Mouse (Mus musculus) lung, postnatal 0 days (tissue): ENCODE measurements at regions not wholly inside any gene's neighbourhood (a gene's known extent, or its start where the extent isn't known, plus 50 kb on each side); places are given as distances from the start of the nearest gene placed in this dataset.

ENCODE experiments used
- ATAC-seq: fragments of 200-750 bp; cut with Nextera tagmentation; 2 replicates; pipeline ENCODE4 v1.8.0; 2017; ENCODE audit warnings: moderate library complexity
- DNase-seq: peaks from one replicate; pipeline ENCODE4 v3.0.0-alpha.2; 2016; ENCODE audit warnings: low spot score
- H3K27ac ChIP-seq: fragments of 300-500 bp; sonication (generic); 2 replicates; pipeline ENCODE4 v1.5.1; 2014; ENCODE audit warnings: antibody characterized with exemption, mild to moderate bottlenecking, low read length, mixed read lengths
- H3K27me3 ChIP-seq: fragments of 300-500 bp; sonication (generic); replicated peaks from 2 replicates; pipeline ENCODE4 v1.6.1; 2014; ENCODE audit warnings: low read length, mixed read lengths; ENCODE audit not compliant: insufficient read depth
- H3K36me3 ChIP-seq: fragments of 300-500 bp; sonication (generic); 2 replicates; pipeline ENCODE4 v1.6.1; 2014; ENCODE audit warnings: low read length, mixed read lengths; ENCODE audit not compliant: insufficient read depth
- H3K4me1 ChIP-seq: fragments of 300-500 bp; sonication (generic); 2 replicates; pipeline ENCODE4 v1.6.1; 2014; ENCODE audit warnings: antibody characterized with exemption, low read depth, low read length, mixed read lengths; ENCODE audit not compliant: insufficient read depth
- H3K4me2 ChIP-seq: fragments of 300-500 bp; sonication (generic); replicated peaks from 2 replicates; pipeline ENCODE4 v1.6.1; 2014; ENCODE audit warnings: low read depth, mild to moderate bottlenecking, low read length, moderate library complexity, mixed read lengths
- H3K4me3 ChIP-seq: fragments of 300-500 bp; sonication (generic); 2 replicates; pipeline ENCODE4 v1.5.1; 2014; ENCODE audit warnings: low read depth, low read length
- H3K9ac ChIP-seq: fragments of 300-500 bp; sonication (generic); replicated peaks from 2 replicates; pipeline ENCODE4 v1.6.1; 2014; ENCODE audit warnings: low read depth, mild to moderate bottlenecking
- H3K9me3 ChIP-seq: fragments of 300-500 bp; sonication (generic); 2 replicates; pipeline ENCODE4 v1.6.1; 2016; ENCODE audit warnings: low read length, mixed read lengths
- CTCF ChIP-seq: IDR thresholded peaks from 2 replicates; pipeline ENCODE4 v1.5.1; 2016; ENCODE audit warnings: antibody characterized with exemption, mild to moderate bottlenecking
- EP300 ChIP-seq: IDR thresholded peaks from 2 replicates; pipeline ENCODE4 v1.6.1; 2016; ENCODE audit warnings: antibody characterized with exemption, mild to moderate bottlenecking, control low read depth
- WGBS: fragments of 180-500 bp; shearing (Covaris S2); extraction: QIAGEN DNeasy Blood & Tissue Kit; methylation state at CpG from one replicate; pipeline ENCODE4 v1.1.7; 2014; 5-methylcytosine and 5-hydroxymethylcytosine counted together

GRCm38 (mm10) chr11:45190601-45191370 is 573.7 kb downstream of the Ebf1 start:
- Histone ChIP-seq H3K4me2 (no peak overlapping the region), H3K4me1 (no peaks in the 10 kb centered on the region), H3K27ac (no peak overlapping the region), H3K27me3 (no peaks in the 10 kb centered on the region), H3K9ac (no peak overlapping the region), H3K4me3 (no peak overlapping the region), H3K9me3 (no peaks in the 10 kb centered on the region), H3K36me3 (no peaks in the 10 kb centered on the region)
- 70% methylated on average over 14 of the region's 14 CpGs for WGBS
- ATAC-seq (no peak), DNase-seq (no peak)
- no peak for TF ChIP-seq CTCF
- TF ChIP-seq EP300, result no peak

GRCm38 (mm10) chr11:45191392-45192189 is 574.5 kb downstream of the Ebf1 start:
- ATAC-seq, result no peak
- TF ChIP-seq CTCF (no peak), EP300 (no peak)
- Histone ChIP-seq H3K27ac (no peak overlapping the region), H3K27me3 (no peaks in the 10 kb centered on the region), H3K9me3 (no peaks in the 10 kb centered on the region), H3K4me1 (no peaks in the 10 kb centered on the region), H3K4me2 (no peak overlapping the region), H3K9ac (no peak overlapping the region), H3K4me3 (no peak overlapping the region), H3K36me3 (no peaks in the 10 kb centered on the region)
- 51% methylated on average over 12 of the region's 12 CpGs for WGBS
- peak; percentile 27 for DNase-seq

DNA sequence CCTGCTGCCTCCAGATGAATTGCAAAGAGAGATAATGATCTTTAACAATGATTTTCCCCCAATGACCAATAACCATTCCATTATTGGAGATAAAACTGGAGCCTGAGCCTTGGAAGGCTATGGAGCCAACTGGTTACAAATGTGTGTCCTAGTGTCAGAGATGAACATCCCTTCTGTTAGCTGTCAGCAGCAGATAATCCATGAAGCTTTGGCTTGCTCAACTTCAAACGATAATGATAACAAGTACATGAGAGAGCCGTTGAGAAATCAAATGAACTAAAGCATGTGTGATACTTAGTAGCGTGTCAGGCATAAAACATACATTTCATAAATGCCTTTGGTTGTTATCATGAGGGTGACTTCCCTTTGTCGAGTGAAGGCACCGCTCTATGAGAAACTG is 576.2 kb downstream of the Ebf1 start:
- Histone ChIP-seq H3K4me1 (no peaks in the 10 kb centered on the region), H3K9ac (no peak overlapping the region), H3K27ac (no peak overlapping the region), H3K9me3 (no peaks in the 10 kb centered on the region), H3K4me2 (no peak overlapping the region), H3K36me3 (no peaks in the 10 kb centered on the region), H3K27me3 (no peaks in the 10 kb centered on the region), H3K4me3 (no peak overlapping the region)
- TF ChIP-seq CTCF, result no peak
- TF ChIP-seq EP300, result peak; percentile 83
- DNase-seq (peak; percentile 83), ATAC-seq (peak; percentile 69)
- WGBS, result 62% methylated on average over 5 of the region's 5 CpGs

DNA sequence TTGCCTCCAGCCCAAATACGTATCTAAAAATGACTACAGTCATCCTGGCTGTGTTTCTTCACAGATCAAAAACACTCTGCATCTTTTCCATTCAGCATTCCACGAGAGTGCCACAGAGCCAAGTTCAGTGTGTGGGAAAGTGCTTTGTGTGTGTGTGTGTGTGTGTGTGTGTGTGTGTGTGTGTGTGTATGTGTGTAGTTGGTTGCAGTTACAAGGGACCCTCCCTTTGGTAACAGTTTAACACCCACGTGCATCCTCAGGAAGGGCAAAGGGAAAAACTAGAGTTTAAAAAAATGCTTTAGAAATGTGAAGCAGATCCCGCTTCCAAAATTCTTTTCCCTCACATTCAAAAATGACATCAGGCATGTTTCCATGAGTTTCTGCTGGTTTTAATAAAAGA is 582.4 kb downstream of the Ebf1 start:
- whole genome bisulfite sequencing, result 48% methylated on average over 4 of the region's 4 CpGs
- Histone ChIP-seq H3K27ac (no peak overlapping the region), H3K4me1 (no peaks in the 10 kb centered on the region; the same call in 1 of the 2 replicates), H3K36me3 (no peaks in the 10 kb centered on the region), H3K9ac (no peak overlapping the region), H3K9me3 (no peaks in the 10 kb centered on the region), H3K4me3 (no peak overlapping the region), H3K27me3 (no peaks in the 10 kb centered on the region), H3K4me2 (no peak overlapping the region)
- TF ChIP-seq CTCF (no peak), EP300 (no peak)
- ATAC-seq, result peak; percentile 28; the same call in 1 of the 2 replicates
- DNase-seq, result peak; percentile 30

DNA sequence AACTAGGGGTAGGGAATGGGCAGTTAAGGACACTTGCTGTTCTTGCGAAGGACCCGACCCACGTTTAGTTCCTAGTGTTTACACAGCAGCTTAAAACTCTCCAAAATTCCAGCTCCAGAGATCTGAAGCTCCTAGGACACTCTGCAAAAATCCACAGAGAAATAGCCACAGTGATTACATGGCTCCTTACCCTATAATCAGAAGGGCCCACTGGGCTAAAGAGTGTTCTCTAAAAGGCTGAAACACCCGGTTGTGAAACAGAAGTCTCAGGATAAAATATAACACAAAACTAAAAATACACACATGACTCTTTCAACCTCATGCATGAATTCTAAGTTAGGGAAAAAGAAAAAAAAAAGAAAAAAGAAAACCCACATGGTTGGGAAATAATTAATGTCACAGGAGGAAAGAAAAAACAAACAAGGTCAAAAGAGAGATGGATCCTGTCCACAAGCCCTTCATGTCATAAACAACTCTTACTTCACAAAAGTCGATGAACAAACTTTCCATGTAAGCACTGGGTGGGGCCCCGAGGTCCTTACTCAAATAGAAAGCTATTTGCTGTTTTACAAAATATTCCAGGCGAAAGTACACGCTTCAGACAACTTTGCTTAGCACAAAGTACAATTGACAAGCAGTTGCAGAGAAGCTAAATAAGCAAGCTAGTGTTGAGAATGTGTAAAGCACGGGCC is 583.7 kb downstream of the Ebf1 start:
- Histone ChIP-seq H3K27ac (peak overlapping the region; percentile 47; the same call in 1 of the 2 replicates), H3K4me3 (no peak overlapping the region), H3K9ac (no peak overlapping the region), H3K36me3 (no peaks in the 10 kb centered on the region), H3K9me3 (no peaks in the 10 kb centered on the region), H3K27me3 (no peaks in the 10 kb centered on the region), H3K4me1 (no peaks in the 10 kb centered on the region; the same call in 1 of the 2 replicates), H3K4me2 (no peak overlapping the region)
- 31% methylated on average over 9 of the region's 9 CpGs for WGBS
- peak; percentile 19; the same call in 1 of the 2 replicates for TF ChIP-seq CTCF
- peak; percentile 78 for TF ChIP-seq EP300
- ATAC-seq, result peak; percentile 74
- DNase-seq, result peak; percentile 89

DNA sequence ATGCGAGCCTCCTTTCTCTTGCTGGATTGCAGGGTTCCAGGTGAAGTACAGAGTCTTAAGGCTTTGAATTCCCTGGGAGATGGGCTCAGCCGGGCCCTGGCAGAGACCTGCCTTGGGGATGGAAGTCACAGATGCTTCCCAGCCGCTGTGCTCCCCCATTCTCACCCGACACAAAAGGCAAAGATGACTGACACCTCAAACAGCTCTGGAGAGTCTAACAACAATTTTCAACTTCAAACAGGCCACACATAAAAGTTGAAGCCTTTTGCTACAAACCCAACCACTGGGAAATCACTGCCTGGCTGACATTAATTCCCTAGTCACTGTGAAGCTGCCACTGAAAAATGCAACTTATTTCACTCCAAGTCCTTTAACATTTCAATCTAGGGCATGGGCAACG is 586.3 kb downstream of the Ebf1 start:
- no peak overlapping the region for H3K27ac ChIP-seq
- ATAC-seq (no peak), DNase-seq (no peak)
- H3K9me3 ChIP-seq, result no peaks in the 10 kb centered on the region
- no peak overlapping the region for H3K4me2 ChIP-seq
- no peak overlapping the region for H3K4me3 ChIP-seq
- 72% methylated on average over 5 of the region's 5 CpGs for WGBS
- no peak overlapping the region for H3K9ac ChIP-seq
- no peaks in the 10 kb centered on the region for H3K27me3 ChIP-seq
- H3K4me1 ChIP-seq, result no peaks in the 10 kb centered on the region; the same call in 1 of the 2 replicates
- H3K36me3 ChIP-seq, result no peaks in the 10 kb centered on the region
- TF ChIP-seq EP300 (no peak), CTCF (no peak)
